Mouse (Mus musculus) monocyte, adult 59 days (primary cell): ENCODE results near the gene Bmp8a. TPM values are rescaled to one million over a fixed set of nuclear protein-coding genes. Genes with fewer than 3 reads are reported as not detected.

Source experiments
- total RNA-seq, 2 experiments: library from RNA; stranded (reverse); gene quantifications; one replicate each; pipeline ENCODE4 v1.2.4; 2023

Bmp8a gene
- under 1 TPM; 0.21 to 0.55 TPM for total RNA-seq

GRCm38 (mm10) chr4:123342642-123343470 lies at the start of gene Bmp8a:
Bmp8a (minus strand) TSS chr4:123343252.

DNA sequence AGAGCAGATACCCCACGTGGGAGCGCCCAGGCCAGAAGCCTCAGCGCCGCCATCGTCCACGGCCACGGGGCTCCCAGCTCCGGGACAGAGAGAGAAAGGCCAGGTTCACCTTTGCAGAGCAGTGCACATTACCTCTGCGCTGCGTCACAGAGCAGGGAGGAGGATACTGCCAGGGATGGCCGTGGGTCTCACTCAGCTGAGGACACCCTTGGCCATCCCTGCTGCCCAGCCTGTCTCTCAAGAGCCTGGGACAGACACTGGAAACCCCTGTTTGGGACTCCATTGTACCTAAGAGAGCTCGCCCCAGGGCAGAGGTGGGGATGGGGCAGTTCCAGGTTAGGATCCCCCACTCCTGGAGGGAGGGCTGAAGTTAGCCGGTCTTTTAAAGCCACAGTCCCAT lies 19.5 kb downstream of the Bmp8a start, which contains the start of gene Oxct2a:
Gene Oxct2a (minus strand): TSS at position 101 of the 400 bp plus-strand sequence.

Other genes starting within 250 kb of the Bmp8a start
- not detected for gene Bmp8b, start 238.1 kb downstream of the Bmp8a start, total RNA-seq
- gene Oxct2b, start 227.0 kb downstream of the Bmp8a start, total RNA-seq = not detected
- 10 to 100 TPM; 29.1 to 32.4 TPM for gene Ppie, start 203.3 kb downstream of the Bmp8a start, total RNA-seq
- not detected for gene Hpcal4, start 160.0 kb downstream of the Bmp8a start, total RNA-seq
- gene Nt5c1a, start 141.7 kb downstream of the Bmp8a start, total RNA-seq = not detected
- gene Heyl, start 109.7 kb downstream of the Bmp8a start, total RNA-seq = not detected
- gene Pabpc4, start 80.9 kb downstream of the Bmp8a start, total RNA-seq = 10 to 100 TPM; 31.3 to 31.4 TPM
- under 1 TPM in 1 of 2 experiments, not detected in 1; 0.49 TPM for gene Oxct2a, start 19.6 kb downstream of the Bmp8a start, total RNA-seq